Mouse (Mus musculus) embryonic fibroblast, embryonic 13.5 days (primary cell): ENCODE measurements around the gene Rnf19b. TPM values are rescaled to one million over a fixed set of nuclear protein-coding genes. Genes with fewer than 3 reads are reported as not detected.

Experiments
- H3K27ac ChIP-seq: 2 replicates; pipeline ENCODE4 v1.5.1; 2012; ENCODE audit warnings: low read length, control low read depth, inconsistent platforms; ENCODE audit not compliant: insufficient read depth
- H3K4me1 ChIP-seq: 2 replicates; pipeline ENCODE4 v1.6.1; 2011; ENCODE audit warnings: low read length; ENCODE audit not compliant: control insufficient read depth, insufficient read depth
- H3K4me3 ChIP-seq: 2 replicates; pipeline ENCODE4 v1.5.1; 2011; ENCODE audit warnings: mild to moderate bottlenecking, control low read depth, low read length; ENCODE audit not compliant: insufficient read depth
- CTCF ChIP-seq: IDR thresholded peaks from 2 replicates; pipeline ENCODE4 v1.5.1; 2011; ENCODE audit warnings: mild to moderate bottlenecking, control low read depth, low read length, moderate library complexity, borderline replicate concordance; ENCODE audit not compliant: insufficient read depth
- POLR2A ChIP-seq: IDR thresholded peaks from 2 replicates; pipeline ENCODE4 v1.6.1; 2011; ENCODE audit warnings: low read depth, mild to moderate bottlenecking, control low read depth, low read length, moderate library complexity
- polyA plus RNA-seq: library from polyadenylated mRNA; stranded (reverse); fragments of >200 nt; gene quantifications from 2 replicates; pipeline ENCODE4 v1.2.4, GENCODE M21; 2011; ENCODE audit warnings: low read depth; ENCODE audit not compliant: missing spikeins, insufficient read length

Gene Rnf19b
- polyA plus RNA-seq, 1 experiment, result 49.7 TPM

DNA sequence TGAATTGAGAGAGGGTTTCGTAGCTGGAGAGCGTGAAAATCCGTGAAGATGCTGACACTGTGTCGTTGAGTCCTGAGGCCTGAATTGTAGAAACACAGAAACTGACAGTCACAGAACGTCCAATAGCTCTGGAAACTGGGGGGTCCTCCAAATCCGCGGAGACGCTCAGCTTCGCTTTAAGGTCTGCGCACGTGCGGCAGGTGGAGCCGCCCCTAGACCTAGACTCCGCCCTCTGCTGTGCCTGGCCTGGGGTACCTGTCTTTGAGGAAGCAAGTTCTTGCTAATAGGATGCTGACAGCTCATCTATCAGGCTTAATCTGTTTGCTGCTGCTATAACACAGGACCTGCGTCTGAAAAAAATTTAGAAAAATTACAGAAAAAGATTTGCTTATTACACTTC, 37.2 kb downstream of the Rnf19b start:
- Histone ChIP-seq H3K4me3 (no peak overlapping the region), H3K27ac (no peak overlapping the region), H3K4me1 (no peaks in the 10 kb centered on the region)
- TF ChIP-seq POLR2A, result no peak
- TF ChIP-seq CTCF, result no peak

GRCm38 (mm10) chr4:129097006-129097405, 38.9 kb downstream of the Rnf19b start:
- H3K4me3 ChIP-seq, result no peak overlapping the region
- H3K4me1 ChIP-seq, result no peaks in the 10 kb centered on the region
- no peak overlapping the region for H3K27ac ChIP-seq
- no peak for TF ChIP-seq CTCF
- no peak for TF ChIP-seq POLR2A

- Histone ChIP-seq H3K4me1 (no peaks in the 10 kb centered on the region), H3K27ac (no peak overlapping the region), H3K4me3 (no peak overlapping the region)
- TF ChIP-seq POLR2A (no peak), CTCF (no peak)
Observed at GRCm38 (mm10) chr4:129102133-129102829, 44.2 kb downstream of the Rnf19b start.

DNA sequence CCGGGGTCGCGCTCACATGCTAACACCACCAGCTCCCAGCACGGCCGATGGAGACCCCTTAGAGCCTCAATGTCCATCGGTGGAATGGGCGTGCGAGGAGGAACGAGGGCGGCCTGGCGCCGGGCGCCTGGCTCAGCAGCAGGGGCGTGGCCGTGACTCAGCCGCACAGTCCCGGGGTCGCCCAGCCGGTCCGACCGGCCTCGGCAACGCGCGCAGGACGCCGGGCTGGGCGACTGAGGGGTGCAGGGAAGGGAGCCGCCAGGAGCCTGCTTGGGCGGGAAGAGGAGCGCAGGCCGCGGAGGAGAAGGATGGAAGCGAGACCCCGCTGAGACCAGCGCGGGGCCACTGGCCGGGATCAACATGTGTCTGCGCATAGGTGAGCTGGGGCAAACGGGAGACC, 47.3 kb downstream of the Rnf19b start, which contains the start of gene Tmem54:
TSS of gene Tmem54 (plus strand) at position 193 of the 400 bp plus-strand sequence.
- Histone ChIP-seq H3K27ac (no peak within 1 kb of the TSS), H3K4me1 (no peaks in the 10 kb centered on the region), H3K4me3 (no peak within 1 kb of the TSS)
- TF ChIP-seq CTCF, result no peak
- no peak for TF ChIP-seq POLR2A

- Histone ChIP-seq H3K4me3 (no peak overlapping the region), H3K4me1 (no peaks in the 10 kb centered on the region), H3K27ac (no peak overlapping the region)
- no peak for TF ChIP-seq POLR2A
- TF ChIP-seq CTCF, result no peak
Observed at GRCm38 (mm10) chr4:129106073-129106472, 48.0 kb downstream of the Rnf19b start.

DNA sequence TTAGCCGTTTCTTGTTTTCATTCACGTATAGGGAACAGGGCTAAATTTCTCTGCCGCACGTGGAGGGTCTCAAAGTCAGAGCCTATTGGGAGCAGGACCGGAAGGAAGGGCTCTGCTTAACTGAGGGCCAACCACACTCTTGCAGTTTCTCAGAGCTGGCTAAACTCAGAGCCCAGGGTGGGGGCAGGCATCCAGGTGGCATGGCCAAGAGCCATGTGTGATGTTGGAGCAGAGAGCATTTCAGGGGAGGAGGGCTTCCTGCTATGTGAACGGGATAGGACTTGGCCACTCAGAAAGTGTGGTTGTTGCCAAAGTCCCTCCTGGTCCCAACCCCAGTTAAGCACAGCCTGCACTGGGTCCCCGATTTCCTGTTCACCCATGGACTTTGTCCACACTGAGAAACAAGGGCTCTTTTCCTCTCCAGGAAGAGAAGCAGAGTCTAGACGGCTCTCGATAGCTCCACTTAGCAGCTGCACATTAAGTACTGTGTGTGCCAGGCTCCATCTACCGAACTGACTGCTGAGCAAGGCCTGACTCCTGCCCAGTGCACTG, 49.4 kb downstream of the Rnf19b start:
- no peak for TF ChIP-seq CTCF
- no peak for TF ChIP-seq POLR2A
- H3K4me1 ChIP-seq, result no peaks in the 10 kb centered on the region
- no peak overlapping the region for H3K27ac ChIP-seq
- no peak overlapping the region for H3K4me3 ChIP-seq

GRCm38 (mm10) chr4:129108624-129109023, 50.6 kb downstream of the Rnf19b start:
- TF ChIP-seq CTCF, result no peak
- H3K27ac ChIP-seq, result no peak overlapping the region
- no peak overlapping the region for H3K4me3 ChIP-seq
- H3K4me1 ChIP-seq, result no peaks in the 10 kb centered on the region

- Histone ChIP-seq H3K4me3 (no peak overlapping the region), H3K27ac (no peak overlapping the region), H3K4me1 (no peaks in the 10 kb centered on the region)
- TF ChIP-seq CTCF (no peak), POLR2A (no peak)
Observed at GRCm38 (mm10) chr4:129110804-129111203, 52.7 kb downstream of the Rnf19b start.

DNA sequence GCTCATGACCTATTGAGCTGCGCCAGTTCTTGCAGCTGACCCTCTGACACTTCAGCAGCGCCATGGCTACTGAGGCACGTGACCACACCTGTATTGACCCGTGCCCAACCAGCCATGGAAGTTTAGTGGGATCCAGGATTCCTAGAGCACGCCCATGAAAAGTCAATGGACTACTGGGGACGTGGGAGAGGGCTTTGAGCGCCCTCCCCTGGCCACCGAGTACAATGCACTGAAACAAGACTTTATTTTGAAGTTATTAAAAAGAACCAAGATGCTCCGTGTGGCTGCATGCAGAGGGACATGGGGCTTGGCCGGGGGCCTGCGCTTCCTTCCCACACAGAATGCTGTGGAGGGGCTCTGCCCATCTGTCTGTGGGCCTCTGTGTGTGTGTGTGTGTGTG, 53.3 kb downstream of the Rnf19b start:
- H3K4me1 ChIP-seq, result no peaks in the 10 kb centered on the region
- no peak overlapping the region for H3K4me3 ChIP-seq
- H3K27ac ChIP-seq, result no peak overlapping the region
- TF ChIP-seq POLR2A (no peak), CTCF (0 out of 2 replicates have a peak, but pooled peaks have one; percentile 8)

DNA sequence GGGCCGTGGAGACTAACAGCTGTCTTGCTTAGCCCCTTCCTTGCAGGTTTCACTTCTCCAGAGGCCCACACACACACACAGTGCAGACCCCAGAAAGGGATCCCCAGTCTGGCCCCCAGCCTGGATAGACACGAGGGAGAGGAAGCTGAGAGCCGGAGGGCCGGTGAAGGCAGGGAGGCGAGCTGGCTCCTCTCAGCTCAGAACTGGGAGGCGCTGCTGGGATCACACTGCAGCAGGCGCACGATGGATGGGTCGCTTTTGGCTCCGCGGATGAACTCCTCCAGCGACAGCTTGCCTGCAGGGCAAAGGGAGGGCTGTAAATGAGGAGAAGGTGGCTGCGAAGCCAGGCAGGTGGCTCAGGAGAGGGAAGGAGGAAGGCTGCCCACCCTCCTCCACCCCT, 54.2 kb downstream of the Rnf19b start:
- Histone ChIP-seq H3K4me3 (no peak overlapping the region), H3K27ac (no peak overlapping the region), H3K4me1 (no peaks in the 10 kb centered on the region)
- no peak for TF ChIP-seq POLR2A
- no peak for TF ChIP-seq CTCF
